Mouse (Mus musculus): ENCODE data around the gene Myf6.

Myf6 gene

GRCm38 (mm10) chr10:107494568-107494967 lies at the start of gene Myf6:
Gene Myf6, minus strand, starts transcription at chr10:107494737.
- DNase-seq (ENCODE audit: low spot score), result no peak

- no peak for DNase-seq (ENCODE audit: low spot score)
These were observed 48.5 kb upstream of the Myf6 start for GRCm38 (mm10) chr10:107543026-107543425.

- no peak for DNase-seq (ENCODE audit: low spot score)
These were observed 34.2 kb upstream of the Myf6 start for GRCm38 (mm10) chr10:107528758-107529157.

- no peak for DNase-seq (ENCODE audit: low spot score)
These were observed 24.7 kb upstream of the Myf6 start for GRCm38 (mm10) chr10:107519216-107519615.

GRCm38 (mm10) chr10:107516641-107517040 lies 22.1 kb upstream of the Myf6 start:
- no peak for DNase-seq (ENCODE audit: low spot score)

- DNase-seq (ENCODE audit: low spot score), result no peak
These were observed 20.2 kb upstream of the Myf6 start for GRCm38 (mm10) chr10:107514735-107515134.

- DNase-seq (ENCODE audit: low spot score), result no peak
These were observed 11.9 kb upstream of the Myf6 start for GRCm38 (mm10) chr10:107506397-107506796.

- DNase-seq (ENCODE audit: low spot score), result no peak
These were observed 8.9 kb upstream of the Myf6 start for GRCm38 (mm10) chr10:107503430-107503829.

GRCm38 (mm10) chr10:107502193-107502592 lies 7.7 kb upstream of the Myf6 start:
- DNase-seq (ENCODE audit: low spot score), result no peak

GRCm38 (mm10) chr10:107499656-107500055 lies 5.1 kb upstream of the Myf6 start:
- DNase-seq (ENCODE audit: low spot score), result no peak

GRCm38 (mm10) chr10:107496402-107496801 lies 1.9 kb upstream of the Myf6 start:
- DNase-seq (ENCODE audit: low spot score), result no peak

- no peak for DNase-seq (ENCODE audit: low spot score)
These were observed 710 bp downstream of the Myf6 start for GRCm38 (mm10) chr10:107493580-107494474.

GRCm38 (mm10) chr10:107492867-107493579 lies 1.5 kb downstream of the Myf6 start:
- DNase-seq (ENCODE audit: low spot score), result no peak

- no peak for DNase-seq (ENCODE audit: low spot score)
These were observed 5.8 kb downstream of the Myf6 start for GRCm38 (mm10) chr10:107488654-107489315.

GRCm38 (mm10) chr10:107486770-107487169 lies 7.8 kb downstream of the Myf6 start:
- no peak for DNase-seq (ENCODE audit: low spot score)

GRCm38 (mm10) chr10:107485870-107486269 lies 8.7 kb downstream of the Myf6 start, which contains the start of gene Myf5:
Gene Myf5, minus strand, starts transcription at chr10:107486134.
- DNase-seq (ENCODE audit: low spot score), result no peak

GRCm38 (mm10) chr10:107484050-107484449 lies 10.5 kb downstream of the Myf6 start:
- DNase-seq (ENCODE audit: low spot score), result no peak

GRCm38 (mm10) chr10:107473497-107473896 lies 21.0 kb downstream of the Myf6 start:
- no peak for DNase-seq (ENCODE audit: low spot score)

GRCm38 (mm10) chr10:107471712-107472111 lies 22.8 kb downstream of the Myf6 start:
- DNase-seq (ENCODE audit: low spot score), result no peak

GRCm38 (mm10) chr10:107467819-107468218 lies 26.7 kb downstream of the Myf6 start:
- DNase-seq (ENCODE audit: low spot score), result no peak

- no peak for DNase-seq (ENCODE audit: low spot score)
These were observed 44.8 kb downstream of the Myf6 start for GRCm38 (mm10) chr10:107449496-107450330.

Data from ovary, postnatal 10 days (tissue).